Mouse (Mus musculus) Muller cell, postnatal 12 days (primary cell): ENCODE data around the gene Cask.
"Not testable (repeated sequence)": the region's sequence is repeated elsewhere in the genome, so short reads cannot be mapped to it uniquely, and the experiment has no call there.

Source experiments
- DNase-seq: peaks from one replicate; pipeline ENCODE4 v3.0.0-alpha.2; 2015; ENCODE audit errors: inconsistent ontology term

Cask gene

GRCm38 (mm10) chrX:13851285-13851684 lies at the start of gene Cask:
Gene Cask, minus strand, starts transcription at chrX:13851367.
- no peak for DNase-seq

GRCm38 (mm10) chrX:13889976-13890375 lies 38.8 kb upstream of the Cask start:
- no peak for DNase-seq

- no peak for DNase-seq
Observed at GRCm38 (mm10) chrX:13884348-13884747, 33.2 kb upstream of the Cask start.

- DNase-seq = no peak
Observed at GRCm38 (mm10) chrX:13881969-13882368, 30.8 kb upstream of the Cask start.

GRCm38 (mm10) chrX:13860145-13860544 lies 9.0 kb upstream of the Cask start:
- no peak for DNase-seq

- no peak for DNase-seq
Observed at GRCm38 (mm10) chrX:13859051-13859450, 7.9 kb upstream of the Cask start.

- DNase-seq = no peak
Observed at GRCm38 (mm10) chrX:13848473-13848872, 2.7 kb downstream of the Cask start.

- no peak for DNase-seq
Observed at GRCm38 (mm10) chrX:13847502-13847851, 3.7 kb downstream of the Cask start.

GRCm38 (mm10) chrX:13846653-13847501 lies 4.3 kb downstream of the Cask start:
- peak; percentile 97 for DNase-seq

GRCm38 (mm10) chrX:13845858-13846652 lies 5.1 kb downstream of the Cask start:
- peak; percentile 35 for DNase-seq

GRCm38 (mm10) chrX:13845141-13845857 lies 5.9 kb downstream of the Cask start:
- DNase-seq = peak; percentile 51

- no peak for DNase-seq
Observed at GRCm38 (mm10) chrX:13822792-13823191, 28.4 kb downstream of the Cask start.

GRCm38 (mm10) chrX:13798754-13799153 lies 52.4 kb downstream of the Cask start:
- no peak for DNase-seq

GRCm38 (mm10) chrX:13765672-13766071 lies 85.5 kb downstream of the Cask start:
- DNase-seq = no peak

- DNase-seq = peak; percentile 49
Observed at GRCm38 (mm10) chrX:13765024-13765423, 86.1 kb downstream of the Cask start.

- DNase-seq = peak; percentile 70
Observed at GRCm38 (mm10) chrX:13757279-13758005, 93.7 kb downstream of the Cask start.

GRCm38 (mm10) chrX:13741110-13741509 lies 110.1 kb downstream of the Cask start:
- DNase-seq = no peak

GRCm38 (mm10) chrX:13730785-13731184 lies 120.4 kb downstream of the Cask start:
- not testable (repeated sequence) for DNase-seq

- DNase-seq = no peak
Observed at GRCm38 (mm10) chrX:13729835-13730480, 121.2 kb downstream of the Cask start.

GRCm38 (mm10) chrX:13725573-13726403 lies 125.4 kb downstream of the Cask start:
- no peak for DNase-seq
